Mouse (Mus musculus): Measurements from ENCODE around the gene Ssh1. TPM values are rescaled to one million over a fixed set of nuclear protein-coding genes. Genes with fewer than 3 reads are reported as not detected.

Gene Ssh1
- polyA plus RNA-seq, 2 experiments: 4.9 to 6.7 TPM

DNA sequence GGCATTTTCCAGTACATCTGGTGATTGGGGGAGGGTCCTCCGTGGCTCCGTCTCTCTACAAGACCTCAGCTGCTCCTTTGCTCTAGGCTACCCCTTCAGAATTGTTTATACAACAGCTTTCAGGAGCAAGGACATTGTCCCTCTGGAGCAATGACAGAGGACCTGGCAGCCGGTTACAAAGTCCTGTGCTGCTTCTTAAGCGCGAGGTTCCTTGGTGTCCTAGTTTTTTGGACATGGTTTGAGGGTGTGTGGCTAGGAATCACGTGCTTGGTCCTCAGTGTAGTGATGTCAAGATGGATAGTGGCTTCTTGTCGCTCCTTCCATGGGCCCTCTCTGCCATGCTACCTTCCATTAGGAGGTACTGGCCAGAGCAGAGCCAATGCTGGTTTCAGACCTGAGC, 40.7 kb upstream of the Ssh1 start:
- no peak overlapping the region for H3K4me3 ChIP-seq (ENCODE audit: insufficient read depth in 1 of 2, low read depth in 2 of 2, low read length in 2 of 2)
- H3K36me3 ChIP-seq (replicated peaks; ENCODE audit: control insufficient read depth, insufficient read depth, low read depth): no peaks in the 10 kb centered on the region
- H3K27ac ChIP-seq: no peak overlapping the region
- no peak overlapping the region for H3K4me2 ChIP-seq (ENCODE audit: low read depth)
- no peak overlapping the region for H3K9ac ChIP-seq (replicated peaks)
- no peaks in the 10 kb centered on the region for H3K27me3 ChIP-seq (ENCODE audit: control insufficient read depth, insufficient read depth, low read length)
- no peaks in the 10 kb centered on the region for H3K4me1 ChIP-seq (replicated peaks; ENCODE audit: control insufficient read depth in 2 of 2, insufficient read depth in 2 of 2, low read length in 1 of 2)
- no peaks in the 10 kb centered on the region for H3K9me3 ChIP-seq (ENCODE audit: control insufficient read depth, low read length)
- no peak for TF ChIP-seq EP300 (IDR thresholded peaks at IDR 0.05; ENCODE audit: low read depth)
- no peak for TF ChIP-seq CTCF (IDR thresholded peaks at IDR 0.05; ENCODE audit: low read depth)
- DNase-seq (ENCODE audit: low read depth in 3 of 3, low spot score in 3 of 3) (no peak), ATAC-seq (ENCODE audit: insufficient read depth) (no peak)
- 57% methylated on average over 7 of the region's 7 CpGs for WGBS (ENCODE audit: insufficient replicate concordance)

DNA sequence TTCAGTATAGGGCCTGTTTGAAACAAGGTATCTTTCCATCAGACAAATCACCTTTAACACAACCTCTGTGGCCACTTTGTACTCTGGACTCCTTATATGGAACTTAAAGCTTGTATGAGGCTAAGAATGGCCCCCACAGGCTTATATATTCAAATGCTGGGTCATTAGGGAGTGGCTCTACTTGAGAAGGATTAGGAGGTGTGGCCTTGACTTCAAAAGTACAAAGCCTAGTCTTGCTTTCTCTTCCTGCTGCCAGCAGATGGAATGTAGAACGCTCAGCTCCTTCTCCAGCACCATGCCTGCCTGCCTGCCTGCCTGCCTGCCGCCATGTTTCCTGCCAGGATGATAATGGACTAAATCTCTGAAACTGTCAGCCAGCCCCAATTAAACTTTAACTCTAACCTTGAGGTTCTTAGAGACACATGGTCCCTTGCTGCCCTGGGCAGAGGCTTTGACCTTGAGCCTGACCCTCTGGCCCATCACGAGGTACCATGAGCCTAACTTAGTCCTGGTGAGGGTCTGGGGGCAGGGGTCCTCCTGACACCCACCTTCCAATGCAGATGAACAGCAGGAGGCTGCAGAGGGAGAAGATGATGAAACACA, 38.6 kb upstream of the Ssh1 start:
- no peaks in the 10 kb centered on the region for H3K4me1 ChIP-seq (replicated peaks; ENCODE audit: control insufficient read depth in 2 of 2, insufficient read depth in 2 of 2, low read length in 1 of 2)
- 54% methylated on average over 3 of the region's 3 CpGs for WGBS (ENCODE audit: insufficient replicate concordance)
- TF ChIP-seq EP300 (IDR thresholded peaks at IDR 0.05; ENCODE audit: low read depth) (no peak), CTCF (IDR thresholded peaks at IDR 0.05; ENCODE audit: low read depth) (no peak)
- no peaks in the 10 kb centered on the region for H3K36me3 ChIP-seq (replicated peaks; ENCODE audit: control insufficient read depth, insufficient read depth, low read depth)
- H3K27me3 ChIP-seq (ENCODE audit: control insufficient read depth, insufficient read depth, low read length): no peaks in the 10 kb centered on the region
- no peak overlapping the region for H3K4me2 ChIP-seq (ENCODE audit: low read depth)
- H3K9me3 ChIP-seq (ENCODE audit: control insufficient read depth, low read length): no peaks in the 10 kb centered on the region
- H3K27ac ChIP-seq: no peak overlapping the region
- no peak overlapping the region for H3K4me3 ChIP-seq (ENCODE audit: insufficient read depth in 1 of 2, low read depth in 2 of 2, low read length in 2 of 2)
- H3K9ac ChIP-seq (replicated peaks): no peak overlapping the region
- DNase-seq (ENCODE audit: low read depth in 3 of 3, low spot score in 3 of 3) (no peak), ATAC-seq (ENCODE audit: insufficient read depth) (no peak)

DNA sequence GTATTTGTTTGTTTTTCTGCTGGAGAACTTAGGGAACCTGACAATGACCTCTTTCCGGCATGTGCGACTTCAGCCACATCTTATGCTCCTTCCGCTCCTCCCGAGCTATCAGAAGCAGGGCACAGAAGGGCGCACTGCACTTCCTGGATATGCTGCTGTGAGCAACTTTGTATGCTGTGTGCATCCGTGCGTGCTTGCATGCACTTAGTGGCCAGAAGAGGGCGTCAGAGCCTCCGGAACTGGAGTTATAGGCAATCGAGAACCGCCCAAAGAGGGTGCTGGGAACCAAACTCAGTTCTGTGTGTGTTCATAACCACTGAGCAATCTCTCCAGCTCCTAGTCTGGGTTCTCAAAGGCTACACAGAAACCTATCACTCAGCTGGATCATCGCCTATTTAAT, 37.0 kb upstream of the Ssh1 start:
- WGBS (ENCODE audit: insufficient replicate concordance): 81% methylated on average over 12 of the region's 12 CpGs
- Histone ChIP-seq H3K9ac (replicated peaks) (no peak overlapping the region), H3K9me3 (ENCODE audit: control insufficient read depth, low read length) (no peaks in the 10 kb centered on the region), H3K4me3 (ENCODE audit: insufficient read depth in 1 of 2, low read depth in 2 of 2, low read length in 2 of 2) (no peak overlapping the region), H3K4me1 (replicated peaks; ENCODE audit: control insufficient read depth in 2 of 2, insufficient read depth in 2 of 2, low read length in 1 of 2) (no peaks in the 10 kb centered on the region), H3K27ac (no peak overlapping the region), H3K27me3 (ENCODE audit: control insufficient read depth, insufficient read depth, low read length) (no peaks in the 10 kb centered on the region), H3K36me3 (replicated peaks; ENCODE audit: control insufficient read depth, insufficient read depth, low read depth) (no peaks in the 10 kb centered on the region), H3K4me2 (ENCODE audit: low read depth) (no peak overlapping the region)
- TF ChIP-seq EP300 (IDR thresholded peaks at IDR 0.05; ENCODE audit: low read depth) (no peak), CTCF (IDR thresholded peaks at IDR 0.05; ENCODE audit: low read depth) (no peak; the same call in 1 of the 2 replicates)
- DNase-seq (ENCODE audit: low read depth in 3 of 3, low spot score in 3 of 3): no peak
- no peak for ATAC-seq (ENCODE audit: insufficient read depth)

DNA sequence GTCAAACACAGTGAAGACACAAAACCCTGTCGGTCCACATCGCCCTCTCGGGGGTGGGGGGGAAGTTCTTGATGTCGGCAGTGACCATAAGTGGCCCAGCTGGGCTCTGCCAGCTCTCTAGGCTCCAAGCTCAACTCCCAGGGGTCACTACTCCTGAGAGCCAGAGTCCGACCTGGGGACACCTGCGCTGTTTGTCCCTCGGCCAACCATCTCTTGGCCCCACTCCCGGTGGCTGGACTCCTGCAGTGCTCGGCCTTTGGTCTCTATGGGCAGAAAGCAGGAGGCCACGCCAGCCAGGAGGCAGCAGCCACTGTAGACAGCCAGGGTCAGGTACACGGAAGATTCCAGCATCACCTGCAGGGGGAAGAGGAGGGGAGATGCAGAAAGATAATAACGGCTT, 34.4 kb upstream of the Ssh1 start:
- TF ChIP-seq CTCF (IDR thresholded peaks at IDR 0.05; ENCODE audit: low read depth): no peak
- no peak for TF ChIP-seq EP300 (IDR thresholded peaks at IDR 0.05; ENCODE audit: low read depth)
- Histone ChIP-seq H3K9ac (replicated peaks) (no peak overlapping the region), H3K4me1 (replicated peaks; ENCODE audit: control insufficient read depth in 2 of 2, insufficient read depth in 2 of 2, low read length in 1 of 2) (0 out of 4 replicates have a peak, but pooled peaks cover 0 to 3% of the 10 kb centered on the region in 2 experiments), H3K4me2 (ENCODE audit: low read depth) (no peak overlapping the region), H3K4me3 (ENCODE audit: insufficient read depth in 1 of 2, low read depth in 2 of 2, low read length in 2 of 2) (no peak overlapping the region), H3K27ac (no peak overlapping the region), H3K36me3 (replicated peaks; ENCODE audit: control insufficient read depth, insufficient read depth, low read depth) (no peaks in the 10 kb centered on the region), H3K27me3 (ENCODE audit: control insufficient read depth, insufficient read depth, low read length) (no peaks in the 10 kb centered on the region), H3K9me3 (ENCODE audit: control insufficient read depth, low read length) (no peaks in the 10 kb centered on the region)
- DNase-seq (ENCODE audit: low read depth in 3 of 3, low spot score in 3 of 3) (no peak), ATAC-seq (ENCODE audit: insufficient read depth) (no peak)
- 68% methylated on average over 12 of the region's 12 CpGs for WGBS (ENCODE audit: insufficient replicate concordance)

DNA sequence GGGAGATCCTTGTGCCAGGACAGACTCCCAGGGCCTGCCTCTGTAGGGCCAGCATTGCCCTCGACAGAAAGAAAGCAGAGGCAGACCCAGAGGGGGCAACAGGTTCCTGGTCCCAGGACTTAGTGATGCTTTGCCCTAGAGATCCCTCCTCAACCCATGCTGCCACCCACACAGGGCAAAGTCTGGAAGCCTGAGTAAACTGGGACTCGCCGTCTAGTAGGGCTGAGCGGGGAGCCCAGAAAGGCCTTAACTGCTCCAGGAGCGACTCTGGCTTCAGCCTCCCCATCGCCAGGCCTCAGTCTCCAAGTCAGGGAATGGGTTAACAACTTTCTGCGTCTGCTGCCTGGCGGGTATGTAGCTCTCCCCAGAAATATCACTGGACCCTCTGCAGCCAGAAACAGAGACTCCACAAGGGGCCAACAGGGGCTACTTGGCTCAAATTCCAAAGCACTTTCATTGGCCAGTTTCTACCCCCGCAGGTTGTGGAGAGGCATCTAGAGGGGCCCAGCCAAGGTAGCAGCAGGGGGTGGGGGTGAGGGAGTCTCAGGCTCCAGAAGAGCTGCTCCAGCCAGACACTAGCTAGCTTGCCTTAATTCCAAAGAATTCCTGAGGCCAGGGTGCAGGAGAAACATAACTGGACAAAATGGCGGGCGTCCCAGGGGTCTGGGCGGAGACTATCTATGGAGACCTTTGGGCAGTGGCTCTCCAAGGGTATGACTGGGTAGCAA, 33.7 kb upstream of the Ssh1 start:
- Histone ChIP-seq H3K9me3 (ENCODE audit: control insufficient read depth, low read length) (no peaks in the 10 kb centered on the region), H3K4me3 (ENCODE audit: insufficient read depth in 1 of 2, low read depth in 2 of 2, low read length in 2 of 2) (no peak overlapping the region), H3K36me3 (replicated peaks; ENCODE audit: control insufficient read depth, insufficient read depth, low read depth) (no peaks in the 10 kb centered on the region), H3K4me2 (ENCODE audit: low read depth) (no peak overlapping the region), H3K27ac (no peak overlapping the region), H3K9ac (replicated peaks) (no peak overlapping the region), H3K4me1 (replicated peaks; ENCODE audit: control insufficient read depth in 2 of 2, insufficient read depth in 2 of 2, low read length in 1 of 2) (0 out of 4 replicates have a peak, but pooled peaks cover 0 to 3% of the 10 kb centered on the region in 2 experiments), H3K27me3 (ENCODE audit: control insufficient read depth, insufficient read depth, low read length) (no peaks in the 10 kb centered on the region)
- TF ChIP-seq CTCF (IDR thresholded peaks at IDR 0.05; ENCODE audit: low read depth): no peak
- no peak for TF ChIP-seq EP300 (IDR thresholded peaks at IDR 0.05; ENCODE audit: low read depth)
- ATAC-seq (ENCODE audit: insufficient read depth) (no peak), DNase-seq (ENCODE audit: low read depth in 3 of 3, low spot score in 3 of 3) (no peak)
- 67% methylated on average over 12 of the region's 12 CpGs for WGBS (ENCODE audit: insufficient replicate concordance)
